Mouse (Mus musculus) spleen, embryonic (tissue): ENCODE measurements around the gene Acvr1.

Experiments used
- CTCF ChIA-PET: fragments of 350-600 bp; sonication (Branson Sonifier 250); formaldehyde crosslinking; loops from one replicate; lab custom pipeline; 2022; lab: Charles Lee

The Acvr1 gene

GRCm38 (mm10) chr2:58567066-58567810 lies at the start of gene Acvr1, which contains the start of gene Upp2:
TSS of gene Acvr1 (minus strand) at chr2:58567157.
TSS of gene Upp2 (plus strand) at chr2:58567298.
- CTCF ChIA-PET: interaction anchor here (0.6 kb wide), 1 partner anchor 28 kb away, joined by 5 read pairs; no protein-coding TSS in a partner anchor

- CTCF ChIA-PET: no interaction called here
These were observed 48.8 kb upstream of the Acvr1 start for GRCm38 (mm10) chr2:58615766-58616165.

- CTCF ChIA-PET: no interaction called here
These were observed 47.9 kb upstream of the Acvr1 start for GRCm38 (mm10) chr2:58614851-58615250.

- CTCF ChIA-PET: no interaction called here
These were observed 46.8 kb upstream of the Acvr1 start for GRCm38 (mm10) chr2:58613720-58614119.

GRCm38 (mm10) chr2:58604791-58605190 lies 37.8 kb upstream of the Acvr1 start:
- CTCF ChIA-PET: no interaction called here

GRCm38 (mm10) chr2:58603379-58603778 lies 36.4 kb upstream of the Acvr1 start:
- CTCF ChIA-PET: no interaction called here

GRCm38 (mm10) chr2:58601382-58601781 lies 34.4 kb upstream of the Acvr1 start:
- CTCF ChIA-PET: no interaction called here

- CTCF ChIA-PET: no interaction called here
These were observed 32.7 kb upstream of the Acvr1 start for GRCm38 (mm10) chr2:58599639-58600038.

- CTCF ChIA-PET: no interaction called here
These were observed 30.6 kb upstream of the Acvr1 start for GRCm38 (mm10) chr2:58597556-58597955.

GRCm38 (mm10) chr2:58596774-58597342 lies 29.9 kb upstream of the Acvr1 start:
- CTCF ChIA-PET: no interaction called here

- CTCF ChIA-PET: interaction anchor here (0.6 kb wide), 1 partner anchor 28 kb away, joined by 5 read pairs; no protein-coding TSS in a partner anchor
These were observed 28.4 kb upstream of the Acvr1 start for GRCm38 (mm10) chr2:58595350-58595749.

GRCm38 (mm10) chr2:58590055-58590454 lies 23.1 kb upstream of the Acvr1 start:
- CTCF ChIA-PET: no interaction called here

GRCm38 (mm10) chr2:58589637-58590036 lies 22.7 kb upstream of the Acvr1 start:
- CTCF ChIA-PET: no interaction called here

- CTCF ChIA-PET: no interaction called here
These were observed 19.4 kb upstream of the Acvr1 start for GRCm38 (mm10) chr2:58586311-58586710.

GRCm38 (mm10) chr2:58574167-58574566 lies 7.2 kb upstream of the Acvr1 start:
- CTCF ChIA-PET: no interaction called here

GRCm38 (mm10) chr2:58568841-58569645 lies 2.1 kb upstream of the Acvr1 start:
- CTCF ChIA-PET: no interaction called here

- CTCF ChIA-PET: interaction anchor here (0.6 kb wide), 1 partner anchor 27 kb away, joined by 5 read pairs; no protein-coding TSS in a partner anchor
These were observed 1.1 kb upstream of the Acvr1 start for GRCm38 (mm10) chr2:58567866-58568719.

GRCm38 (mm10) chr2:58566410-58567065 lies 419 bp downstream of the Acvr1 start:
- CTCF ChIA-PET: no interaction called here

- CTCF ChIA-PET: no interaction called here
These were observed 928 bp downstream of the Acvr1 start for GRCm38 (mm10) chr2:58566049-58566409.

- CTCF ChIA-PET: no interaction called here
These were observed 1.7 kb downstream of the Acvr1 start for GRCm38 (mm10) chr2:58565267-58565666.

GRCm38 (mm10) chr2:58562137-58562536 lies 4.8 kb downstream of the Acvr1 start:
- CTCF ChIA-PET: no interaction called here
